ENCODE assay signal across 21 mouse cellular contexts in genomic region chr13:29939399-29939798, GRCm38 (mm10).
"Had no signal": no experiment of that assay in that cellular context is flagged by ENCODE, and none has a peak within 500 bp of the region (broad histone marks: within the 10 kb centered on the region; RNA-seq: fewer than 3 reads in every experiment).

No protein-coding gene starts in this region.

- H3K4me3 ChIP-seq: heart, adult 2 months; heart, embryonic 13.5 days; heart, embryonic 15.5 days; hindbrain, embryonic 13.5 days; hindbrain, embryonic 15.5 days; kidney, embryonic 15.5 days; layer of hippocampus, adult 2 months; left cerebral cortex, adult 2 months; limb, embryonic 13.5 days; limb, embryonic 15.5 days; liver, embryonic 12.5 days had no signal

- H3K9ac ChIP-seq: heart, embryonic 13.5 days; heart, embryonic 15.5 days; hindbrain, embryonic 13.5 days; hindbrain, embryonic 15.5 days; kidney, embryonic 15.5 days; limb, embryonic 13.5 days; limb, embryonic 15.5 days; liver, embryonic 12.5 days; liver, embryonic 14.5 days had no signal

- ATAC-seq: hindbrain, postnatal 0 days; intestine, embryonic 16.5 days; liver, embryonic 12.5 days had no signal

- DNase-seq: gastrocnemius, postnatal 10 days; gastrocnemius, postnatal 25 days; heart, adult 11 months; heart, adult 2 months; heart, postnatal 36 days; kidney, postnatal 14 days; lung, adult 18-20 months had no signal

- H3K27ac ChIP-seq: heart, adult 2 months; heart, embryonic 13.5 days; heart, embryonic 15.5 days; hindbrain, embryonic 13.5 days; hindbrain, embryonic 15.5 days; hindbrain, postnatal 0 days; layer of hippocampus, adult 2 months; left cerebral cortex, adult 2 months; limb, embryonic 15.5 days; liver, embryonic 12.5 days; liver, embryonic 14.5 days had no signal

- H3K9me3 ChIP-seq: heart, embryonic 15.5 days; hindbrain, embryonic 13.5 days; hindbrain, embryonic 15.5 days; kidney, embryonic 15.5 days; limb, embryonic 15.5 days; liver, embryonic 12.5 days had no signal

- H3K27me3 ChIP-seq: heart, embryonic 13.5 days; heart, embryonic 15.5 days; hindbrain, embryonic 13.5 days; hindbrain, embryonic 15.5 days; kidney, embryonic 15.5 days; limb, embryonic 13.5 days; limb, embryonic 15.5 days; liver, embryonic 12.5 days had no signal

- H3K36me3 ChIP-seq: hindbrain, embryonic 15.5 days had no signal

- H3K4me1 ChIP-seq: hindbrain, embryonic 13.5 days had no signal

- H3K4me2 ChIP-seq: heart, embryonic 11.5 days; heart, embryonic 13.5 days; heart, embryonic 15.5 days; hindbrain, embryonic 13.5 days; hindbrain, embryonic 15.5 days; kidney, embryonic 15.5 days; limb, embryonic 13.5 days; limb, embryonic 15.5 days; liver, embryonic 12.5 days had no signal
